Mouse (Mus musculus): Measurements from ENCODE around the gene Tecr. TPM values are rescaled to one million over a fixed set of nuclear protein-coding genes. Genes with fewer than 3 reads are reported as not detected.
"Not testable (repeated sequence)": the region's sequence is repeated elsewhere in the genome, so short reads cannot be mapped to it uniquely, and the experiment has no call there.

The Tecr gene
- polyA plus RNA-seq, 1 experiment from 2014 or later: 347 TPM

DNA sequence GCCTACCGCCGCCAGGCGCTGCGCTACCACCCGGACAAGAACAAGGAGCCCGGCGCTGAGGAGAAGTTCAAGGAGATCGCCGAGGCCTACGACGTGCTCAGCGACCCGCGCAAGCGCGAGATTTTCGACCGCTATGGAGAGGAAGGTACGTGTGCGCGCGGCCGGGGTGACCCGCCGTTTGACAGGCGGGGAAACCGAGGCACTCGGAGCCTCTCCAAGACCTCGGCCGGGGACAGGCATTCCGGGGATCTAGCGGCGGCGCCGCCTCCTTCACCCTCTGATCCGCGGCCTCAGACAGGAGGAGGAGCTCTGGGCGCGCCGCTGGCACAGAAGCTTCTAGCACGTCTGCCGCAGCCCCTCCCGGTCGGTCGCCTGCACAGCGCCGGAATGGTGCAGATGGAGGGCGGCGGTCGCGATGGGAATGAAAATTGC lies 643 bp upstream of the Tecr start:
- peak overlapping the region; percentile 98 for H3K27ac ChIP-seq (ENCODE audit: low read length)
- H3K4me3 ChIP-seq (ENCODE audit: low read depth, low read length): peak overlapping the region; percentile 81
- WGBS (ENCODE audit: insufficient replicate concordance): under 1% methylated on average over 51 of the region's 51 CpGs
- peak overlapping the region; percentile 91 for H3K9ac ChIP-seq (ENCODE audit: low read depth, low read length)
- peak; percentile 72 for ATAC-seq (ENCODE audit: low read depth)
- peaks cover 37% of the 10 kb centered on the region for H3K36me3 ChIP-seq (ENCODE audit: control insufficient read depth, insufficient read depth)
- H3K4me1 ChIP-seq (ENCODE audit: control insufficient read depth, low read depth, low read length): peaks cover 52% of the 10 kb centered on the region
- H3K9me3 ChIP-seq (replicated peaks; ENCODE audit: control insufficient read depth, low read length): no peaks in the 10 kb centered on the region
- H3K27me3 ChIP-seq (ENCODE audit: control insufficient read depth, insufficient read depth, low read depth, low read length): no peaks in the 10 kb centered on the region
- peak overlapping the region; percentile 73 for H3K4me2 ChIP-seq (ENCODE audit: low read depth, low read length)

DNA sequence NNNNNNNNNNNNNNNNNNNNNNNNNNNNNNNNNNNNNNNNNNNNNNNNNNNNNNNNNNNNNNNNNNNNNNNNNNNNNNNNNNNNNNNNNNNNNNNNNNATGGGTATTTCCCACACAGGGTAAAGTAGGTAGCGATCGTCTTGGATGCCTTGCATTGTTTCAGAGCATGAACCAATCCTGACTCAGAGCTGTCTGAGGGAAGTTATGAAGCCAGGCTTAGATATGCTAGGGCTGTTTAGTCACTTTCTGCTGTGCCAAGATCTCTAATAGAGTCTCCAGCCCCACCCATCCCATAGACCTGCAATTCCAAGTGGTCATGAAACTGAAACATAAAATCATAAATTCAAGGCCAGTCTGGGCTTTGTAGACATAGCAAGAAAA lies 5.1 kb downstream of the Tecr start:
- 75% methylated on average over 2 of the region's 2 CpGs for WGBS (ENCODE audit: insufficient replicate concordance)
- Histone ChIP-seq H3K4me2 (ENCODE audit: low read depth, low read length) (no peak overlapping the region), H3K9me3 (replicated peaks; ENCODE audit: control insufficient read depth, low read length) (no peaks in the 10 kb centered on the region), H3K27me3 (ENCODE audit: control insufficient read depth, insufficient read depth, low read depth, low read length) (no peaks in the 10 kb centered on the region), H3K4me1 (ENCODE audit: control insufficient read depth, low read depth, low read length) (peaks cover 75% of the 10 kb centered on the region), H3K4me3 (ENCODE audit: low read depth, low read length) (no peak overlapping the region), H3K36me3 (ENCODE audit: control insufficient read depth, insufficient read depth) (peaks cover 5% of the 10 kb centered on the region; the same call in 1 of the 2 replicates), H3K9ac (ENCODE audit: low read depth, low read length) (no peak overlapping the region), H3K27ac (ENCODE audit: low read length) (peak overlapping the region; percentile 94)
- no peak for ATAC-seq (ENCODE audit: low read depth)

DNA sequence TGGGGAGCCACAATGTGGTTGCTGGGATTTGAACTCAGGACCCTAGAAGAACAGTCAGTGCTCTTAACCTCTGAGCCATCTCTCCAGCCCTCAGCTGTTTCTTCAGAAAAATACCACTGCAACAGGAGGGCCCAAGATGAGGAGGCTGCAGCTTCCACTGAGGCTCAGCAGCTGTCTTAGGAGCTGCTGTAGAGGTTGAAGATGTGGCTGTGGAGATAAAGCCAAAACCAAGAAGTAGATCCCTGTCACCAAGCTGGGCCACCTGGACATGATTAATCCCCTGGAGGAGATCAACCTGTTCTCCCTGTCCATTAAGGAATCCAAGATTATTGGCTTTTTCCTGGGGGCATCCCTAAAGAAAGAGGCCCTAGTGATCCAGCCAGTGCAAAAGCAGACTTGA lies 8.0 kb downstream of the Tecr start:
- H3K9me3 ChIP-seq (replicated peaks; ENCODE audit: control insufficient read depth, low read length): no peaks in the 10 kb centered on the region
- no peaks in the 10 kb centered on the region for H3K27me3 ChIP-seq (ENCODE audit: control insufficient read depth, insufficient read depth, low read depth, low read length)
- H3K9ac ChIP-seq (ENCODE audit: low read depth, low read length): peak overlapping the region; percentile 54
- H3K4me2 ChIP-seq (ENCODE audit: low read depth, low read length): peak overlapping the region; percentile 59
- H3K36me3 ChIP-seq (ENCODE audit: control insufficient read depth, insufficient read depth): peaks cover 5% of the 10 kb centered on the region; the same call in 1 of the 2 replicates
- H3K4me1 ChIP-seq (ENCODE audit: control insufficient read depth, low read depth, low read length): peaks cover 59% of the 10 kb centered on the region
- peak overlapping the region; percentile 10; the same call in 1 of the 2 replicates for H3K4me3 ChIP-seq (ENCODE audit: low read depth, low read length)
- H3K27ac ChIP-seq (ENCODE audit: low read length): peak overlapping the region; percentile 95
- peak; percentile 49 for ATAC-seq (ENCODE audit: low read depth)

DNA sequence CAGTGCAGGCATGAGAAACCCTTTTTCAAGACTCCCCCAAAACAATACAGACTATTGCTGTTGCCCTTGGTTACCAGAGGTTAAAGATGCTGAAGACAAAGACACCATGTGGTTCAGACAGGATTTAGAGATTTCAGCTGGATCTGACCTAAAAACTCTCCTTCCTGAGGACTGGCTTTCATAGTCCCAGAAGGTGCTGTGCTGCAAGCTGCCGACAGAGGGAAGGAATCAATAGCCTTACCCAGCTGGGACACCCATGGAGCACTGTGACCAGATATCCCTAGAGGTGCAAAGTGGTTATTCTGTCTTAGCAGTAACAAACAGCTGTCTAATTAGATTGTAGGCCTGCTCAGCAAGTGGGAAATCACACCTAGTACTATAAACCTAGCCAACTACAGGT lies 9.6 kb downstream of the Tecr start:
- no peak overlapping the region for H3K4me3 ChIP-seq (ENCODE audit: low read depth, low read length)
- no peak overlapping the region for H3K9ac ChIP-seq (ENCODE audit: low read depth, low read length)
- no peak overlapping the region for H3K4me2 ChIP-seq (ENCODE audit: low read depth, low read length)
- no peaks in the 10 kb centered on the region for H3K9me3 ChIP-seq (replicated peaks; ENCODE audit: control insufficient read depth, low read length)
- H3K4me1 ChIP-seq (ENCODE audit: control insufficient read depth, low read depth, low read length): peaks cover 59% of the 10 kb centered on the region
- H3K36me3 ChIP-seq (ENCODE audit: control insufficient read depth, insufficient read depth): no peaks in the 10 kb centered on the region
- no peaks in the 10 kb centered on the region for H3K27me3 ChIP-seq (ENCODE audit: control insufficient read depth, insufficient read depth, low read depth, low read length)
- ATAC-seq (ENCODE audit: low read depth): no peak
- H3K27ac ChIP-seq (ENCODE audit: low read length): no peak overlapping the region
- 45% methylated on average over 1 of the region's 1 CpGs for WGBS (ENCODE audit: insufficient replicate concordance)

DNA sequence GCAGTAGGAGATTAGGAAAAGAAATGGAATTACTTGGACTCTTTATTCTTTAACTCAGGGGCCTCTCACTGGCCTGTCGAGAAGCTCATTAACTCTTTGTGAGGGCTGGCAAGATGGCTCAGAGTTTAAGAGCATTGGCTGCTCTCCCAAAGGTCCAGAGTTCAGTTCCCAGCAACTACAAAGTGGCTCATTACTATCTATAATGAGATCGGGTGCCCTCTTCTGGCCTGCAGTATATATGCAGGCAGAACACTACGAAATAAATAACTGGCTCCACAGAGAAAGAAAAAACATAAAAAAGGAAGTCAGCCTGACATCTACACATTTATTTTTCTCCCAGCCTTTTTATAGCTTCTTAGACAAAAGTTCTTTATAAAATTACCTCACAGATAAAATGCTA lies 11.4 kb downstream of the Tecr start:
- peaks cover 59% of the 10 kb centered on the region for H3K4me1 ChIP-seq (ENCODE audit: control insufficient read depth, low read depth, low read length)
- H3K36me3 ChIP-seq (ENCODE audit: control insufficient read depth, insufficient read depth): no peaks in the 10 kb centered on the region
- H3K4me2 ChIP-seq (ENCODE audit: low read depth, low read length): no peak overlapping the region
- WGBS (ENCODE audit: insufficient replicate concordance): 17% methylated on average over 3 of the region's 3 CpGs
- H3K4me3 ChIP-seq (ENCODE audit: low read depth, low read length): no peak overlapping the region
- no peaks in the 10 kb centered on the region for H3K9me3 ChIP-seq (replicated peaks; ENCODE audit: control insufficient read depth, low read length)
- peak overlapping the region; percentile 18; the same call in 1 of the 2 replicates for H3K27ac ChIP-seq (ENCODE audit: low read length)
- H3K9ac ChIP-seq (ENCODE audit: low read depth, low read length): no peak overlapping the region
- no peaks in the 10 kb centered on the region for H3K27me3 ChIP-seq (ENCODE audit: control insufficient read depth, insufficient read depth, low read depth, low read length)
- ATAC-seq (ENCODE audit: low read depth): no peak

DNA sequence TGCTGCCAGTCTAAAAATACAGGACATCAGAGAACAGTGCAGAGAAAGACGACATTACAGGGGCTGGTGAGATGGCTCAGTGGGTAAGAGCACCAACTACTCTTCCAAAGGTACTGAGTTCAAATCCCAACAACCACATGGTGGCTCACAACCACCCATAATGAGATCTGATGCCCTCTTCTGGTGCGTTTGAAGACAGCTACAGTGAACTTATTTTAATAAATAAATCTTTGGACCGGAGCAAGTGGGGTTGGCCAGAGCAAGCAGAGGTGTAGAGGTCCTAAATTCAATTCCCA lies 12.8 kb downstream of the Tecr start:
- Histone ChIP-seq H3K4me2 (ENCODE audit: low read depth, low read length) (peak overlapping the region; percentile 90), H3K9ac (ENCODE audit: low read depth, low read length) (peak overlapping the region; percentile 63), H3K4me1 (ENCODE audit: control insufficient read depth, low read depth, low read length) (peaks cover 47% of the 10 kb centered on the region), H3K27ac (ENCODE audit: low read length) (peak overlapping the region; percentile 91), H3K4me3 (ENCODE audit: low read depth, low read length) (peak overlapping the region; percentile 88)
- ATAC-seq (ENCODE audit: low read depth); H3K36me3 ChIP-seq (ENCODE audit: control insufficient read depth, insufficient read depth); H3K27me3 ChIP-seq (ENCODE audit: control insufficient read depth, insufficient read depth, low read depth, low read length); H3K9me3 ChIP-seq (replicated peaks; ENCODE audit: control insufficient read depth, low read length): not testable (repeated sequence)
- 43% methylated on average over 3 of the region's 3 CpGs for WGBS (ENCODE audit: insufficient replicate concordance)

DNA sequence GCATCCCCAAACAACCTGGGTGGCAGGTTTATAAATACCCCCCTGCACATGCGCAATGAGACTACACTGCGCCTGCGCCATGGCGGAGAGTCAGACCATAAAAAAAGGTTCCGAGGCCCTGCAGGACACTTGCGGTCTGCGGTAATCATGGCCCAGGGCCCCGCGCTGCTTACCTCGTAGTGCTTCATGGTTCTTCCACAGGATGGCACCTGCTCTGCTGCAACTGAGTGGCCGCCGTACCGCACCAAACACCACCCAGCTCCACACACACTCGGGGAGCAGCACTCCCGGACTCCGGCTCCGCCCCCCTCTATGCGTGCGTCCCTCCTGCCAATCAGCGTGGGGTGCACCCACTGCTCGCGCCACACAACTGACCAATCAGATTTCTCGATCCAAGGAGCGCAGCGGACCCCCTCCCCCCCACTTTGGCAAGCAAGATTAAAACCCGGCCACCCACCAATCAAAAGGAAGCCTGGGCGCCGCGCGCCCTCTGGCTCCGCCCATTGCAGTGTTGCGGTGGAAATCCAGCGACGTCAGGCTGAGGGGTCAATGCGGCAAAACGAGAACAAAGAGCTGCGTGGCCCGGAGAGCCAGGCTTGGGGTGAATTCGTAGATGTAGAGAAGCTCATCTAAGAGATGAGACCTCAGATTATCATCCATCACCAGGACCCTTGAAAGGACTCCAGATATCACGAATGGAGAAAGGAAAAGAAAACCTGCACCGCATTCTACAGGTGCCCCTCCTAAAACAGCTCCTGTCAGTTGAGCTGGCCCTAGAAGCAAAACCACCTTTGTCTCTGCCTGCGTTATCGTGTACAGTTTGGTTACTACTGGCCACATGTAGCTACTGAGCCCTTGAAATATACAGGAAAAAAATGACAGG lies 13.4 kb downstream of the Tecr start:
- H3K9me3 ChIP-seq (replicated peaks; ENCODE audit: control insufficient read depth, low read length): no peaks in the 10 kb centered on the region
- peak overlapping the region; percentile 91 for H3K27ac ChIP-seq (ENCODE audit: low read length)
- peaks cover 41% of the 10 kb centered on the region for H3K4me1 ChIP-seq (ENCODE audit: control insufficient read depth, low read depth, low read length)
- peak; percentile 99 for ATAC-seq (ENCODE audit: low read depth)
- no peaks in the 10 kb centered on the region for H3K36me3 ChIP-seq (ENCODE audit: control insufficient read depth, insufficient read depth)
- H3K4me2 ChIP-seq (ENCODE audit: low read depth, low read length): peak overlapping the region; percentile 90
- peak overlapping the region; percentile 88 for H3K4me3 ChIP-seq (ENCODE audit: low read depth, low read length)
- H3K27me3 ChIP-seq (ENCODE audit: control insufficient read depth, insufficient read depth, low read depth, low read length): no peaks in the 10 kb centered on the region
- under 1% methylated on average over 43 of the region's 43 CpGs for WGBS (ENCODE audit: insufficient replicate concordance)
- peak overlapping the region; percentile 83 for H3K9ac ChIP-seq (ENCODE audit: low read depth, low read length)

DNA sequence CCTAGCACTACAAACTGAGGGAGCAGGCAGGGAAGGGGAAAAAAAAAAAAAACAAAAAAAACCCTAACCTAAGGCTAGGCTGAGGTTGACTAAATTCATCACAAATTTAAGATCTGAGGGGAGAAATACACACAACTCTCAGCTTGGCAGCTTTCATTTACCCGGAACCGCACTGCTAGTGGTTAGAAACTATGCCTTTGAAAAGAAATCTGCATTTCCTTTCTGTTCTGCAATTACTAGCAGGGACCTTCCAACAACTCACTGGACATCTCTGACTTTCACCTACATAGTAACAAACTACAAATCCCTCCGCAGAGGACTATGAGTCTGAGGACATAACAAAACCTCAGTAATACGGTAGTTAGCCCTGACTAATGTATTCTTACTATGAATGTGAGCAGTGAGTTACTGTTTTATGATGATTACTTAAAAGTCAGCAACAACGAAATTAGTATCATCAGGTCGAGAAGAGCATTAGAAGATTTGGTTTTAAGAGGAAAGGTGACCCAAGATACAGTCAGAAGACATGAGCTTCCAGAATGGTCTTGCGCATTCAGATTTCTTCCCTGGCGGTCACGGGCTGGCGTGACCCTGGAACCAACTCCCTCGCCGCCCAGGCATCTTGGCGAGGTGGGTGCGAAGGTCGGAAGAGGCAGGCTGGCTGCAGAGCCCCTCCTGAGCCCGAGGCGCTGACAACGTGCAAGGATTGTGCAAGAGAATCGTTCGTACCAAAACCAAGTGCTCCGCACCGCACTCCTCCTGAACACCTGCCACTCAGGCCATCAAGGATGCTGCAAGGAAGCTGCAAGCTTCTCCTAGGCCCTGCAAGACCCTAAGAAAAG lies 14.2 kb downstream of the Tecr start:
- peak overlapping the region; percentile 77 for H3K27ac ChIP-seq (ENCODE audit: low read length)
- peaks cover 33% of the 10 kb centered on the region for H3K4me1 ChIP-seq (ENCODE audit: control insufficient read depth, low read depth, low read length)
- peak overlapping the region; percentile 90 for H3K4me2 ChIP-seq (ENCODE audit: low read depth, low read length)
- no peaks in the 10 kb centered on the region for H3K9me3 ChIP-seq (replicated peaks; ENCODE audit: control insufficient read depth, low read length)
- H3K4me3 ChIP-seq (ENCODE audit: low read depth, low read length): peak overlapping the region; percentile 88
- no peaks in the 10 kb centered on the region for H3K36me3 ChIP-seq (ENCODE audit: control insufficient read depth, insufficient read depth)
- WGBS (ENCODE audit: insufficient replicate concordance): 3% methylated on average over 22 of the region's 22 CpGs
- H3K9ac ChIP-seq (ENCODE audit: low read depth, low read length): peak overlapping the region; percentile 83
- H3K27me3 ChIP-seq (ENCODE audit: control insufficient read depth, insufficient read depth, low read depth, low read length): no peaks in the 10 kb centered on the region
- peak; percentile 5 for ATAC-seq (ENCODE audit: low read depth)

DNA sequence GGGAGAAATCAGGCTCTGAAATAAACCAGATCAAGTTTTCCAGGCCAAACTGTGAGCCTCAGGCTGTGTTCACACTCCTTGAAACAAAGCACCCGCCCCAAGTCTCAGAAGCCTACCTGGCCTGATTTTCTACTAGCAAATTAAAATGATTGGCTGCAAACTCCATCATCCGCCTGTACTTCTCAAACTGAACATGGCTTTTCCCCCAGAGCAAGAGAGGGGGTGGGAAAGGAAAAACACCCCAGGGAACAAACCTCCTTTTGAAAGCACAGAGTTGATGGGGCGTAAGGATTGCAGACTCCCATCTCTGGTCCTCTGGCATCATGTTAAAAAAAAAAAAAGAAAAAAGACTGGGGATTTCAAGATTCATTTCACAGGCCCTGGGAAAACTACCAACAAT lies 15.1 kb downstream of the Tecr start:
- peak overlapping the region; percentile 90 for H3K4me2 ChIP-seq (ENCODE audit: low read depth, low read length)
- no peak overlapping the region; the same call in 1 of the 2 replicates for H3K27ac ChIP-seq (ENCODE audit: low read length)
- no peaks in the 10 kb centered on the region; the same call in 1 of the 2 replicates for H3K36me3 ChIP-seq (ENCODE audit: control insufficient read depth, insufficient read depth)
- H3K27me3 ChIP-seq (ENCODE audit: control insufficient read depth, insufficient read depth, low read depth, low read length): no peaks in the 10 kb centered on the region
- H3K4me1 ChIP-seq (ENCODE audit: control insufficient read depth, low read depth, low read length): peaks cover 30% of the 10 kb centered on the region
- peak overlapping the region; percentile 88 for H3K4me3 ChIP-seq (ENCODE audit: low read depth, low read length)
- no peaks in the 10 kb centered on the region for H3K9me3 ChIP-seq (replicated peaks; ENCODE audit: control insufficient read depth, low read length)
- WGBS (ENCODE audit: insufficient replicate concordance): 79% methylated on average over 3 of the region's 3 CpGs
- H3K9ac ChIP-seq (ENCODE audit: low read depth, low read length): peak overlapping the region; percentile 83
- no peak for ATAC-seq (ENCODE audit: low read depth)
